Mouse (Mus musculus): ENCODE measurements around the gene Tmtc2.

Gene Tmtc2

GRCm38 (mm10) chr10:105287575-105287974, 286.7 kb downstream of the Tmtc2 start:
- no peak for DNase-seq

- DNase-seq, result no peak
Observed at GRCm38 (mm10) chr10:105287064-105287463, 287.2 kb downstream of the Tmtc2 start.

GRCm38 (mm10) chr10:105286221-105286620, 288.0 kb downstream of the Tmtc2 start:
- DNase-seq, result no peak

GRCm38 (mm10) chr10:105284171-105284570, 290.1 kb downstream of the Tmtc2 start:
- peak; percentile 45 for DNase-seq

- no peak for DNase-seq
Observed at GRCm38 (mm10) chr10:105280933-105281332, 293.3 kb downstream of the Tmtc2 start.

GRCm38 (mm10) chr10:105260053-105260452, 314.2 kb downstream of the Tmtc2 start:
- DNase-seq, result no peak

- DNase-seq, result peak; percentile 16
Observed at GRCm38 (mm10) chr10:105238291-105238690, 336.0 kb downstream of the Tmtc2 start.

GRCm38 (mm10) chr10:105232864-105233263, 341.4 kb downstream of the Tmtc2 start:
- DNase-seq, result no peak

GRCm38 (mm10) chr10:105230416-105230815, 343.8 kb downstream of the Tmtc2 start:
- no peak for DNase-seq

- no peak for DNase-seq
Observed at GRCm38 (mm10) chr10:105228623-105229022, 345.6 kb downstream of the Tmtc2 start.

- DNase-seq, result no peak
Observed at GRCm38 (mm10) chr10:105227631-105228030, 346.6 kb downstream of the Tmtc2 start.

- no peak for DNase-seq
Observed at GRCm38 (mm10) chr10:105225714-105226113, 348.5 kb downstream of the Tmtc2 start.

GRCm38 (mm10) chr10:105222904-105223303, 351.3 kb downstream of the Tmtc2 start:
- no peak for DNase-seq

GRCm38 (mm10) chr10:105201491-105201890, 372.8 kb downstream of the Tmtc2 start:
- DNase-seq, result peak; percentile 4

GRCm38 (mm10) chr10:105200678-105201077, 373.6 kb downstream of the Tmtc2 start:
- no peak for DNase-seq

GRCm38 (mm10) chr10:105200092-105200491, 374.2 kb downstream of the Tmtc2 start:
- DNase-seq, result no peak

- no peak for DNase-seq
Observed at GRCm38 (mm10) chr10:105199515-105199914, 374.7 kb downstream of the Tmtc2 start.

GRCm38 (mm10) chr10:105195377-105195776, 378.9 kb downstream of the Tmtc2 start:
- DNase-seq, result no peak

GRCm38 (mm10) chr10:105193756-105194460, 380.3 kb downstream of the Tmtc2 start:
- DNase-seq, result no peak

- DNase-seq, result no peak
Observed at GRCm38 (mm10) chr10:105192071-105192470, 382.2 kb downstream of the Tmtc2 start.

GRCm38 (mm10) chr10:105189746-105190145, 384.5 kb downstream of the Tmtc2 start:
- DNase-seq, result no peak

GRCm38 (mm10) chr10:105186636-105187035, 387.6 kb downstream of the Tmtc2 start:
- no peak for DNase-seq

GRCm38 (mm10) chr10:105168443-105169102, 405.7 kb downstream of the Tmtc2 start:
- no peak for DNase-seq

GRCm38 (mm10) chr10:105165291-105165690, 409.0 kb downstream of the Tmtc2 start:
- no peak for DNase-seq

- no peak for DNase-seq
Observed at GRCm38 (mm10) chr10:105153789-105154188, 420.5 kb downstream of the Tmtc2 start.

Data from cerebellum, adult 9-10 months (tissue).